Mouse (Mus musculus) forebrain, embryonic 16.5 days (tissue): ENCODE data around the gene Ect2. TPM values are rescaled to one million over a fixed set of nuclear protein-coding genes. Genes with fewer than 3 reads are reported as not detected.
A peak's percentile ranks its signal among the peaks of the same experiment; 100 is the strongest.

Source experiments
- ATAC-seq: fragments of 200-750 bp; cut with Nextera tagmentation; 2 replicates; pipeline ENCODE4 v1.8.0; 2017; ENCODE audit warnings: mild to moderate bottlenecking, moderate library complexity
- H3K27ac ChIP-seq: fragments of 300-500 bp; sonication (generic); 2 replicates; pipeline ENCODE4 v1.5.1; 2014; ENCODE audit warnings: low read length, control low read depth
- H3K27me3 ChIP-seq: fragments of 300-500 bp; sonication (generic); replicated peaks from 2 replicates; pipeline ENCODE4 v1.6.1; 2014; ENCODE audit warnings: low read length; ENCODE audit not compliant: control insufficient read depth, insufficient read depth
- H3K36me3 ChIP-seq: fragments of 300-500 bp; sonication (generic); 2 replicates; pipeline ENCODE4 v1.6.1; 2014; ENCODE audit not compliant: control insufficient read depth, insufficient read depth
- H3K4me1 ChIP-seq: fragments of 300-500 bp; sonication (generic); replicated peaks from 2 replicates; pipeline ENCODE4 v1.6.1; 2014; ENCODE audit warnings: low read length; ENCODE audit not compliant: control insufficient read depth, insufficient read depth
- H3K4me2 ChIP-seq: fragments of 300-500 bp; sonication (generic); 2 replicates; pipeline ENCODE4 v1.6.1; 2014; ENCODE audit warnings: mild to moderate bottlenecking, low read length, control low read depth
- H3K4me3 ChIP-seq: fragments of 300-500 bp; sonication (generic); replicated peaks from 2 replicates; pipeline ENCODE4 v1.5.1; 2014; ENCODE audit warnings: mild to moderate bottlenecking, low read length, control low read depth
- H3K9ac ChIP-seq: fragments of 300-500 bp; sonication (generic); replicated peaks from 2 replicates; pipeline ENCODE4 v1.6.1; 2014; ENCODE audit warnings: low read depth, low read length, control low read depth
- H3K9me3 ChIP-seq: fragments of 300-500 bp; sonication (generic); 2 replicates; pipeline ENCODE4 v1.6.1; 2016; ENCODE audit warnings: low read length; ENCODE audit not compliant: control insufficient read depth
- WGBS: fragments of 180-500 bp; shearing (Covaris S2); extraction: QIAGEN DNeasy Blood & Tissue Kit; methylation state at CpG from one replicate; pipeline ENCODE4 v1.1.7; 2014; 5-methylcytosine and 5-hydroxymethylcytosine counted together
- polyA plus RNA-seq: library from polyadenylated mRNA; unstranded; fragments of >200 nt; fragmentation: Nextera tagmentation; extraction: Ambion mirVana; gene quantifications from 2 replicates; pipeline ENCODE4 v1.2.1, GENCODE M21; 2015

Ect2 gene
- polyA plus RNA-seq, 1 experiment from 2014 or later: 26.2 TPM

DNA sequence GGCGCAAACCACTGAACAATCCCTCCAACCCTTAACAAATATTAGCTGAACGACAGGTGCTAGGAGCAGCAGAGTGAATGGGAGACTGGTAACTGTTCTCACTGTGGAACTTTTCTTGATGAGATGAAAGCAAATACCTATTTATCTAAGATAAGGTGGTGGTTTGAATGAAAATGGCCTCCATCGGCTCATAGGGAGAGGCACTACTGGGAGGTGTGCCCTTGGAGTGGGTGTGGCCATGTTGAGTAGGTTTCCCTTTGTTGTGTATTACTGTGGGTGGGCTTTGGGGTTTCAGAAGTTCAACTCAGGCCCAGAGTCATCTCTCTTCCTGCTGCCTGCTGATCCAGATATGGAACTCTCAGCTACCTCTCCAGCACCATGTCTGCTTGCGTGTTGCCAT, 37.2 kb upstream of the Ect2 start:
- Histone ChIP-seq H3K27me3 (no peaks in the 10 kb centered on the region), H3K36me3 (no peaks in the 10 kb centered on the region), H3K27ac (no peak overlapping the region), H3K9ac (no peak overlapping the region), H3K4me3 (no peak overlapping the region), H3K9me3 (no peaks in the 10 kb centered on the region), H3K4me2 (no peak overlapping the region), H3K4me1 (peaks cover 3% of the 10 kb centered on the region; the same call in 1 of the 2 replicates)
- no peak for ATAC-seq
- 92% methylated on average over 4 of the region's 4 CpGs for WGBS

DNA sequence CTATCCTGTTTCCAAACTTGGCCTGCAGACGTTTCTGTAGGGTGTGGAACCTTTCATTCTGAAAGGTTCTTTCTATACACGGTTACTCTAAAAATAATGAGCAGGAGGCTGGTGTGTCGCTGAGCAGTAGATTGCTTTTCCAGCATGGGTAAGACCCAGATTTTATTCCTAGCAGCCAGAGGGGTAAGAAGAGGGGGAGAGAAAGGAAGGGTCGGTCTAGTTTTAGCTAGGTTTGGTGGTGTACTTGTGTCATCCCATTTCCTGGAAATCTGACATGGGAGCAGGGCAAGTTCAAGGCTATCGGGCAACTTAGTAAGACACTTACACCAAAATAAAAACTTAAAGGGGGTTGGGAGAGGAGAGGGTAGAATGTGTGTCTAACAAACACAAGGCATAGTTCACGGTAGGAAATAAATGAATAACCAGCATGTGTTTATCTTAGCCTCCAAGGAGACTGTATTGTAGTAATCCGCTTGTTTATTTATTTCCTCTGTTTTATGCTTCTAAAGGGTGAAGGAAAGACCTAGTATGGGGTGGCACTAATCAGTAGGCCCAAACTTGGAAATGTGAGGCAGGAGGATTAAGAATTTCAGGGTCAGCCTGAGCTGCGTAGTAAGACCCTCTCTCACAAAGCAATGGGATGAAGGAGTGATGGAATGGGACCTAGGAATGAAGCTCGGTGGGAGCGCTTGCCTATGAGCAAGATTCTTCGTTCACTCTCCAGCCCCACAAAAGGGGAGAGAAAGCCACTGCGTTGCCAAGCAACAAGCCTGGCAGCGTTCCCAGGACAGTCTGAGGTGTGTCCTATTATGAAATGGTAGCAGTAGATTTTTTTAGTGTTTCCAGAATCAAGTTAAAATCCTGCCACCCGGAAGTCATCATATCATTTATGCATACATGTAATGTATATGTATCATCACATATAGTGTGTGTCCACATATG, 35.9 kb upstream of the Ect2 start:
- Histone ChIP-seq H3K9me3 (no peaks in the 10 kb centered on the region), H3K4me2 (no peak overlapping the region), H3K36me3 (no peaks in the 10 kb centered on the region), H3K9ac (no peak overlapping the region), H3K27me3 (no peaks in the 10 kb centered on the region), H3K4me1 (peaks cover 3% of the 10 kb centered on the region; the same call in 1 of the 2 replicates), H3K4me3 (no peak overlapping the region), H3K27ac (no peak overlapping the region)
- WGBS: 43% methylated on average over 14 of the region's 14 CpGs
- peak; percentile 71; the same call in 1 of the 2 replicates for ATAC-seq

DNA sequence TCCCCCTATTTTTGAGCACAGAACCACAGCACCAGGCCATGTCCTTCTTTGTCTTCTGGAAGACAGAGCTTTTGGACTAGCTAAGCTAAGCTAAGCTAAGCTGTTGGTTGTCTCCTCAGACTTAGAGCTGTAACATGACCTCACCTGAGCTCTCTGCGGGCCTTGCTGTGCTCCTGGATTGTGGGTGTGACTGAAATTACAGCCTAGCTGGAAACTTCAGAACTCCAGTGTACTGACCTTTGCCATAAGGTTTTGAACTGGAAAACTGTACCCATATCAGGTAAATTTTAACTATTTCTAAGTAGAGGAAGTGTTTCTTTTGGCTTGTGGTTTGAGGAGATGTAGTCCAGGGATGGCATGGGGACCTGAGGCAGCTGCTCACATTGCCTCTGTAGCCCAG, 34.7 kb upstream of the Ect2 start:
- H3K9ac ChIP-seq: no peak overlapping the region
- ATAC-seq: no peak
- WGBS: 86% methylated on average over 1 of the region's 1 CpGs

DNA sequence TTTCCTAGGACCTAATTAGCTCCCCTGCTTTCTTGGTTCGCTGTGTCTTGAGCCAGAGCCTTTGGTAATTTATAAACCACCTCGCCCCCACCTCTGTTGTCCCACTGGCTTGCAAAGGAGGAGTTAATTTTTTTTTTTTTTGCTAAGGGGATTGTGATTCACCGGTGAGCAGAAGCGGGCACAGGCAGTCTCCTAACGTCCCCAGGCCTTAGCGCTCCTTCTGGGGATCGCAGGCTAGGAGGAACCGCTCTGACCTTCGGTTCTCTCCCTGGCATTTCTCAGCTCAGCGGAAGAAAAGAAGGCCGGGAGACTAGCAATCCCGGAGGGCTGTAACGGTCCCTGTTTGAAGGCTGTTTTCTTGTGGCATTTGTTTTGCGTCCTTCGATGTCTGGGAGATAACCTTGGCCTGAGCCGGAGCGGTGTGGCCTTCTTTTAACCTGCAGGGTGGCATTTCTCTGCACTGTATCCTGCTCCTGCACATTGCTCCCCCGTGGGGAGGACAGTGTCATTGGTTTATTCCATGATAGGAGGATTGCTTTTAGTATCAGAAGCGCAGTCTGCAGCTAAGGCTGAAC, 30.0 kb upstream of the Ect2 start:
- 10% methylated on average over 19 of the region's 19 CpGs for WGBS
- no peaks in the 10 kb centered on the region for H3K36me3 ChIP-seq
- H3K4me1 ChIP-seq: peaks cover 7% of the 10 kb centered on the region
- H3K9me3 ChIP-seq: no peaks in the 10 kb centered on the region
- H3K9ac ChIP-seq: peak overlapping the region; percentile 59
- ATAC-seq: peak; percentile 29; the same call in 1 of the 2 replicates
- H3K4me3 ChIP-seq: peak overlapping the region; percentile 61
- H3K27me3 ChIP-seq: no peaks in the 10 kb centered on the region
- peak overlapping the region; percentile 88 for H3K4me2 ChIP-seq
- H3K27ac ChIP-seq: no peak overlapping the region

More for the DNA sequence above, 34.7 kb upstream of the Ect2 start:
- no peak overlapping the region for H3K4me3 ChIP-seq
- H3K27me3 ChIP-seq: no peaks in the 10 kb centered on the region
- peaks cover 8% of the 10 kb centered on the region for H3K4me1 ChIP-seq
- no peak overlapping the region for H3K27ac ChIP-seq
- no peaks in the 10 kb centered on the region for H3K9me3 ChIP-seq
- H3K36me3 ChIP-seq: no peaks in the 10 kb centered on the region
- H3K4me2 ChIP-seq: no peak overlapping the region

DNA sequence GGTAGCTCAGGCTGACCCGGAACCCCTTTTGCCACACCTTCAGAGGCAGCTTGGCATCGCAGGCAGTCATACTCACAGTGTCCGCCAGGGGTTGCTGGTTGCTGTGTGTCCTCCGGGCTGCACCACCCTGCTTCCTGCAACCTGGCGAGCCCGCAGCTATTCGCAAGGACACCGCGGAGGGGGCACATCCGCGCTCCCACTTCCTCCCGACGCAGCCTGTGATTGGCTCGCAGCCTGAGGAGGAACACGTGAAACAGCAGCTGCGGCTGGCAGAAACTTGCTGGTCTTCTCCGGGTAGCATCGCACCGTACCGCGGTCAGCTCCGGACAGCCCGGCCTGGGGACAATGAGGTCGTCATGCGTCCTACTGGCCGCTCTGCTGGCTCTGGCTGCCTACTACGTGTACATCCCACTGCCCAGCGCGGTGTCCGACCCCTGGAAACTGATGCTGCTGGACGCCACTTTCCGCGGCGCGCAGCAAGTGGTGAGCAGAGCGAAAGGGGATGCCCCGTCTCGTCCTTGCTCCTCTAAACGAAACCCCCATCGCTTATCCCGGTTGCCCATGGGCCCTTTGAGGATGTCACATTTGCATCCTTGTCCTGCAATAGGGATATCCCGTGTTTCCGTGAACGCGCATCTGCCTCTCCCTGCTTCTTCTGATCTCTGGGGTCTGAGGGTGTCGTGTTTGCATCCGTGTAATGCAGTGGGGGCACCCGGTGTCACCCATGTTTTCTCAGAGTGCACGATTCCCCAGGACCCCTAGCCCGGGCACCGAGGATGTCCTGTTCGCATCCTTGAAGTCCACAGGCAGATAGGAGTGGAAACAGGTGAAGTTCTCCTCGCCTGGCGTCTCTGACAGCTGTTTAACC, 29.3 kb upstream of the Ect2 start, which contains the start of gene Nceh1:
Nceh1 (plus strand) TSS at position 233 of the 868 bp plus-strand sequence.
- peak; percentile 98 for ATAC-seq
- peaks cover 7% of the 10 kb centered on the region for H3K4me1 ChIP-seq
- H3K9me3 ChIP-seq: no peaks in the 10 kb centered on the region
- no peak within 1 kb of the TSS for H3K27ac ChIP-seq
- no peaks in the 10 kb centered on the region for H3K27me3 ChIP-seq
- WGBS: under 1% methylated on average over 54 of the region's 54 CpGs
- H3K9ac ChIP-seq: peak within 1 kb of the TSS; percentile 59
- H3K4me2 ChIP-seq: peak within 1 kb of the TSS; percentile 88
- peak within 1 kb of the TSS; percentile 61 for H3K4me3 ChIP-seq
- no peaks in the 10 kb centered on the region for H3K36me3 ChIP-seq

DNA sequence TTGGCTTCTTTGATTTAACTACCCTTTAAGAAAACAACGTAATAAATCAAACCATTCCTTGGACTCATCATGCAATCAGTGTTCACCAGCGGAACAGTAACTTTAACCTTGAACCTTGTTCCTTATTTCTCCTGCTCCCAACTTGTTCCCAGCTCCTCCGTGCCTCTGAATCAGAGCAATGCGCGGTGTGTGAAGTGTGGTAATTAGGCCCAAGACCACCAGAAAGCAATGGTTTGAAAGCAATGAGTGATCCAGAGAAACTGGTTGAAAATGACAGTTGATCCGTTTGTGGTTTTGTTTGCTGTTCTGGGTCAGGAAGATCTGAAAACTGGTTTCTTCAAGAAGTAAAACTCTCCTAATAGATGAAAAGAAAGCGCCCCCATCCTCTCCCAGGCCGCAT, 26.0 kb upstream of the Ect2 start:
- Histone ChIP-seq H3K36me3 (no peaks in the 10 kb centered on the region), H3K27ac (no peak overlapping the region), H3K9ac (no peak overlapping the region), H3K4me2 (no peak overlapping the region), H3K9me3 (no peaks in the 10 kb centered on the region), H3K27me3 (no peaks in the 10 kb centered on the region), H3K4me3 (no peak overlapping the region), H3K4me1 (peaks cover 7% of the 10 kb centered on the region)
- no peak for ATAC-seq
- 87% methylated on average over 8 of the region's 8 CpGs for WGBS

DNA sequence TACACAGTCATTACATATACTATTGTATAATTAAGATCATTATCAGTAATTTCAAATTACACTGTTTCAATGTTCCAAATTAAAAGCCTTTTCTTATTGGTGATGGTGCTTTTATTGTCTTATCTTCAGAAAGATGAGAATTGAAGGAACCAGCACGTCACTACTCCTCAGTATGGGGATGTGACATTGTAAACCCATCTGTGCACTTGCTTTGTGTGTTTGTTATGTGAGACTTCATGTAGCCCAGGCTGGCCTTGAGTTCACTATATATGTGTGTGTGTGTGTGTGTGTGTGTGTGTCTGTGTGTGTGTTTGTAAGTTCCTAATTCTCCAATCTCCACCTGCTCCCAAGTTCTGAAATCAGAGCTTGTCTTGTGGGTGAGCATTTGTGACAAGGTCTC, 16.6 kb upstream of the Ect2 start:
- no peaks in the 10 kb centered on the region for H3K36me3 ChIP-seq
- no peaks in the 10 kb centered on the region for H3K4me1 ChIP-seq
- 55% methylated on average over 1 of the region's 1 CpGs for WGBS
- no peak overlapping the region for H3K27ac ChIP-seq
- H3K4me3 ChIP-seq: no peak overlapping the region
- H3K9ac ChIP-seq: no peak overlapping the region
- no peak for ATAC-seq
- no peaks in the 10 kb centered on the region for H3K9me3 ChIP-seq
- H3K4me2 ChIP-seq: no peak overlapping the region
- no peaks in the 10 kb centered on the region for H3K27me3 ChIP-seq

DNA sequence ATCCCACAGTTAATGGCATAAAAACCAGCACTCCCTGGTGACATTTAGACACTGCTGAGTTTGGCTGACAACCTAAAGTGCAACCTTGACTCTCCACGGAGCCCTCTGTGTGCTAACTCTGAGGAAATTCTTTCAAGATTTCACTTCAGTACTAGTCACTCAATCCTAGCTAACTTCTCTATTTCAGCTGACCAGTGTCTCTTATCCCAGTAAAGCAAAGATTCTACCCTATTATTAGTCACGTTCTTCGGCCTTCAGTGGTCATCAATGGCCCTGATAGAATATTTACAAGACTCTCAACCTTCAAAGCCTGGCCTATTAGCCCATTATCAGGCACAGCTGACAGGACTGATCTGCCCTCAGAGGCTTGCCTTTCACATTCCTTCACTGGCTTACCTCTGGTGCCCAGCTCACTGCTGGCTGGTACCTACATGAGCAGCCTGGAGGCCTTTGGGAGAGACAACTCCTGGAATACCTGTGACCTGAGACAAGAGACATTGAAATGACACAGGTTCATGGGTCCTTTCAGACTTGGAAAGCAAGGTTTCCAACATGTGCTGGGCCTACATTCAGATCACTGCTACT, 11.9 kb upstream of the Ect2 start:
- H3K4me2 ChIP-seq: no peak overlapping the region
- no peaks in the 10 kb centered on the region for H3K4me1 ChIP-seq
- H3K4me3 ChIP-seq: no peak overlapping the region
- no peaks in the 10 kb centered on the region for H3K27me3 ChIP-seq
- no peak for ATAC-seq
- H3K9me3 ChIP-seq: no peaks in the 10 kb centered on the region
- no peak overlapping the region for H3K9ac ChIP-seq
- no peak overlapping the region for H3K27ac ChIP-seq
- 87% methylated on average over 3 of the region's 3 CpGs for WGBS
- H3K36me3 ChIP-seq: no peaks in the 10 kb centered on the region
